ENCODE assay signal across 8 mouse cellular contexts in the genomic region with DNA sequence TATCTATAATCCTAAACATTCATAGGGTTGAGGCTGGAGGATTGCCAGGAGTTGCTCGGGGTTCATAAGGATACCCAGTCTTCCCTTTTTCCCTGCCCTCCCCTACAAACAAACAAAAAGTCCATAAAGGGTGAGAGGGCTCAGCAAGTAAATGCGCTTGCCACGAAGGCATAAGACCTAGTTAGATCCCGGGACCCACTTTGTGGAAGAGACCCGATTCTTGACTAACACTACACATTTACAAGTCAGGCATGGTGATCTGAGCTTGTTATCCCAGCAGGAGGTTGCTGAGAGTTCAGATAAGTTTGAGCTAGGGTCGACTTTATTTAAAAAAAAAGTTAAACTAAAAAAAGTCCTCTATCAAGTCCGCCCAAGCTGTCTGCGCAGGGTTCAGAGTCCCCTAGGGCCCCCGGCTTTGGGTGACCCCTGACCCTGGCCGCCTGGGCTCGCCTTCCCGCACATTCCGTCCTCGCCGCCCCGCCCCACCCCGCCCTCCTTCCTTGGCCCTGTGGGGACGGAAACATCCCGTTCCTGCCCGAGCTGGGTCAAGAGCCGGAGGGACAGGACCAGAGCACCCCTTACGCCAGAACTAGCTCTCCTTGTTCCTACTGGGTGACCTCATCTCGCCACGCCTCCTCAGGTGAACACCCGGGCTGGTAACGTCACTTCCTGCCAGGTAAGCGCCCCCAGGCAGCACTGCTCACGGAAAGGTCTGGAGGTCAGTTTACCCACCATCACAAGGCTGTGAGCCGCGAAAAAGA. TPM values are rescaled to one million over a fixed set of nuclear protein-coding genes. Genes with fewer than 3 reads are reported as not detected.
DNase-seq lines count a peak whose midpoint lies in the region; ATAC-seq and TF ChIP-seq lines count a peak whose summit lies in the region.

No protein-coding gene starts in this region.

- DNase-seq in adrenal gland, adult (ENCODE audit: inconsistent age in 2 of 2, low spot score in 1 of 2), result peak; percentile 85 to 89
- no peak for DNase-seq in adrenal gland, postnatal 4 days (ENCODE audit: low spot score in 2 of 2)
- peak; percentile 81 for DNase-seq in heart, postnatal 0 days (ENCODE audit: low spot score)
- peak; percentile 83 to 89 for DNase-seq in kidney, postnatal 4 days
- peak; percentile 91 for DNase-seq in midbrain, embryonic 11.5 days (ENCODE audit: low spot score, missing footprints)
- no peak for DNase-seq in MN1 (ENCODE audit: low spot score)

- peak overlapping the region; percentile 95 for H3K4me2 ChIP-seq in embryonic facial prominence, embryonic 13.5 days
- H3K4me2 ChIP-seq in heart, postnatal 0 days (ENCODE audit: low read depth, low read length), result peak overlapping the region; percentile 95
- H3K4me2 ChIP-seq in midbrain, embryonic 11.5 days, result peak overlapping the region; percentile 62
- H3K4me2 ChIP-seq in stomach, embryonic 16.5 days (ENCODE audit: low read depth, low read length), result peak overlapping the region; percentile 97

- no peaks in the 10 kb centered on the region for H3K9me3 ChIP-seq in embryonic facial prominence, embryonic 13.5 days
- H3K9me3 ChIP-seq in heart, postnatal 0 days (replicated peaks; ENCODE audit: control insufficient read depth, low read length), result no peaks in the 10 kb centered on the region
- H3K9me3 ChIP-seq in midbrain, embryonic 11.5 days (ENCODE audit: control insufficient read depth, low read length), result no peaks in the 10 kb centered on the region
- no peaks in the 10 kb centered on the region for H3K9me3 ChIP-seq in stomach, embryonic 16.5 days (replicated peaks; ENCODE audit: control insufficient read depth, low read length)

- peak overlapping the region; percentile 98 for H3K27ac ChIP-seq in embryonic facial prominence, embryonic 13.5 days
- peak overlapping the region; percentile 100 for H3K27ac ChIP-seq in heart, postnatal 0 days (ENCODE audit: low read depth)
- H3K27ac ChIP-seq in midbrain, embryonic 11.5 days (ENCODE audit: low read depth, low read length), result peak overlapping the region; percentile 91
- H3K27ac ChIP-seq in stomach, embryonic 16.5 days (ENCODE audit: low read length), result peak overlapping the region; percentile 100

- no peak for ATAC-seq in embryonic facial prominence, embryonic 13.5 days (ENCODE audit: insufficient number of reproducible peaks, insufficient read depth, low FRiP score, low TSS enrichment, low read depth)
- no peak for ATAC-seq in heart, postnatal 0 days (ENCODE audit: insufficient read depth, low read depth)
- no peak for ATAC-seq in midbrain, embryonic 11.5 days (ENCODE audit: low FRiP score)
- peak; percentile 14 for ATAC-seq in stomach, embryonic 16.5 days (ENCODE audit: insufficient read depth, low FRiP score)

- peaks cover 12% of the 10 kb centered on the region for H3K36me3 ChIP-seq in embryonic facial prominence, embryonic 13.5 days
- peaks cover 13% of the 10 kb centered on the region for H3K36me3 ChIP-seq in heart, postnatal 0 days (replicated peaks; ENCODE audit: control insufficient read depth, insufficient read depth, low read length)
- no peaks in the 10 kb centered on the region for H3K36me3 ChIP-seq in midbrain, embryonic 11.5 days (ENCODE audit: control insufficient read depth, insufficient read depth, low read length)
- peaks cover 6% of the 10 kb centered on the region; the same call in 1 of the 2 replicates for H3K36me3 ChIP-seq in stomach, embryonic 16.5 days (ENCODE audit: control insufficient read depth, insufficient read depth, low read length)

- 3% methylated on average over 30 of the region's 30 CpGs for WGBS in embryonic facial prominence, embryonic 13.5 days
- WGBS in heart, postnatal 0 days, result 5% methylated on average over 30 of the region's 30 CpGs
- 3% methylated on average over 30 of the region's 30 CpGs for WGBS in midbrain, embryonic 11.5 days
- 3% methylated on average over 30 of the region's 30 CpGs for WGBS in stomach, embryonic 16.5 days

- peaks cover 55% of the 10 kb centered on the region for H3K4me1 ChIP-seq in embryonic facial prominence, embryonic 13.5 days
- peaks cover 38% of the 10 kb centered on the region for H3K4me1 ChIP-seq in heart, postnatal 0 days (ENCODE audit: control insufficient read depth, insufficient read depth)
- H3K4me1 ChIP-seq in midbrain, embryonic 11.5 days (ENCODE audit: control insufficient read depth, insufficient read depth, low read length), result peaks cover 28% of the 10 kb centered on the region
- peaks cover 35% of the 10 kb centered on the region for H3K4me1 ChIP-seq in stomach, embryonic 16.5 days (ENCODE audit: control insufficient read depth, insufficient read depth, low read length)

- peak; percentile 23; the same call in 1 of the 2 replicates for TF ChIP-seq EP300 in heart, postnatal 0 days (IDR thresholded peaks at IDR 0.05; ENCODE audit: low read depth)

- peak overlapping the region; percentile 45 for H3K4me3 ChIP-seq in embryonic facial prominence, embryonic 13.5 days
- peak overlapping the region; percentile 89 for H3K4me3 ChIP-seq in heart, postnatal 0 days (ENCODE audit: low read depth, low read length)
- H3K4me3 ChIP-seq in midbrain, embryonic 11.5 days (ENCODE audit: low read depth, low read length), result peak overlapping the region; percentile 32
- H3K4me3 ChIP-seq in stomach, embryonic 16.5 days (replicated peaks; ENCODE audit: low read length), result peak overlapping the region; percentile 89

- TF ChIP-seq CTCF in heart, postnatal 0 days (IDR thresholded peaks at IDR 0.05; ENCODE audit: low read depth), result no peak

- no peaks in the 10 kb centered on the region for H3K27me3 ChIP-seq in embryonic facial prominence, embryonic 13.5 days
- H3K27me3 ChIP-seq in heart, postnatal 0 days (ENCODE audit: control insufficient read depth, insufficient read depth, low read length), result no peaks in the 10 kb centered on the region
- peaks cover 8% of the 10 kb centered on the region; the same call in 1 of the 2 replicates for H3K27me3 ChIP-seq in midbrain, embryonic 11.5 days (ENCODE audit: control insufficient read depth, insufficient read depth, low read length)
- no peaks in the 10 kb centered on the region for H3K27me3 ChIP-seq in stomach, embryonic 16.5 days (ENCODE audit: control insufficient read depth, insufficient read depth, low read length)

- peak overlapping the region; percentile 80 for H3K9ac ChIP-seq in embryonic facial prominence, embryonic 13.5 days
- H3K9ac ChIP-seq in heart, postnatal 0 days (replicated peaks; ENCODE audit: low read depth, low read length), result peak overlapping the region; percentile 65
- peak overlapping the region; percentile 67 for H3K9ac ChIP-seq in midbrain, embryonic 11.5 days (ENCODE audit: low read length)
- H3K9ac ChIP-seq in stomach, embryonic 16.5 days (ENCODE audit: low read length), result peak overlapping the region; percentile 79

RNA-seq across cellular contexts. Expression of a gene that starts 3.8 kb away (rescaled TPM):
- 10 to 100 TPM; 39.3 to 47.2 TPM for total RNA-seq in adrenal gland, postnatal 4 days (2021)
- polyA plus RNA-seq in embryonic facial prominence, embryonic 13.5 days (2015; fragmentation: Nextera tagmentation; extraction: Ambion mirVana), result 102 and 109 TPM in 2 replicates
- total RNA-seq in heart, postnatal 0 days (2014; rRNA removed; ENCODE audit: low replicate concordance), result 23.5 and 41.7 TPM in 2 replicates
- 11.8 and 13.7 TPM in 2 replicates for polyA plus RNA-seq in heart, postnatal 0 days (2015; fragmentation: Nextera tagmentation; extraction: Ambion mirVana)
- polyA plus RNA-seq in midbrain, embryonic 11.5 days (2014; fragmentation: Nextera tagmentation; extraction: Ambion mirVana), result 36.1 and 39.4 TPM in 2 replicates
- polyA plus RNA-seq in stomach, embryonic 16.5 days (2015; fragmentation: Nextera tagmentation; extraction: Ambion mirVana), result 49.9 and 50.7 TPM in 2 replicates

RNA-seq across cellular contexts. Expression of a gene that starts 3.9 kb away (rescaled TPM):
- total RNA-seq in adrenal gland, postnatal 4 days (2021), result 10 to 100 TPM; 12.0 to 13.3 TPM
- polyA plus RNA-seq in embryonic facial prominence, embryonic 13.5 days (2015; fragmentation: Nextera tagmentation; extraction: Ambion mirVana), result 9.7 and 11.0 TPM in 2 replicates
- total RNA-seq in heart, postnatal 0 days (2014; rRNA removed; ENCODE audit: low replicate concordance), result 10.8 and 19.2 TPM in 2 replicates
- polyA plus RNA-seq in heart, postnatal 0 days (2015; fragmentation: Nextera tagmentation; extraction: Ambion mirVana), result 12.5 and 13.6 TPM in 2 replicates
- polyA plus RNA-seq in midbrain, embryonic 11.5 days (2014; fragmentation: Nextera tagmentation; extraction: Ambion mirVana), result 3.3 and 3.5 TPM in 2 replicates
- 26.1 and 35.1 TPM in 2 replicates for polyA plus RNA-seq in stomach, embryonic 16.5 days (2015; fragmentation: Nextera tagmentation; extraction: Ambion mirVana)

RNA-seq across cellular contexts. Expression of a gene that starts 16.3 kb away (rescaled TPM):
- total RNA-seq in adrenal gland, postnatal 4 days (2021), result 10 to 100 TPM; 24.2 to 26.1 TPM
- 40.5 and 53.5 TPM in 2 replicates for polyA plus RNA-seq in embryonic facial prominence, embryonic 13.5 days (2015; fragmentation: Nextera tagmentation; extraction: Ambion mirVana)
- 42.1 and 51.4 TPM in 2 replicates for total RNA-seq in heart, postnatal 0 days (2014; rRNA removed; ENCODE audit: low replicate concordance)
- polyA plus RNA-seq in heart, postnatal 0 days (2015; fragmentation: Nextera tagmentation; extraction: Ambion mirVana), result 44.1 and 45.8 TPM in 2 replicates
- 44.4 and 50.5 TPM in 2 replicates for polyA plus RNA-seq in midbrain, embryonic 11.5 days (2014; fragmentation: Nextera tagmentation; extraction: Ambion mirVana)
- polyA plus RNA-seq in stomach, embryonic 16.5 days (2015; fragmentation: Nextera tagmentation; extraction: Ambion mirVana), result 38.7 and 41.2 TPM in 2 replicates

RNA-seq across cellular contexts. Expression of a gene that starts 16.6 kb away (rescaled TPM):
- 10 to 100 TPM; 71.8 to 93.4 TPM for total RNA-seq in adrenal gland, postnatal 4 days (2021)
- polyA plus RNA-seq in embryonic facial prominence, embryonic 13.5 days (2015; fragmentation: Nextera tagmentation; extraction: Ambion mirVana), result 80.5 and 89.6 TPM in 2 replicates
- total RNA-seq in heart, postnatal 0 days (2014; rRNA removed; ENCODE audit: low replicate concordance), result 29.8 and 66.1 TPM in 2 replicates
- polyA plus RNA-seq in heart, postnatal 0 days (2015; fragmentation: Nextera tagmentation; extraction: Ambion mirVana), result 54.2 and 56.5 TPM in 2 replicates
- 72.8 and 83.8 TPM in 2 replicates for polyA plus RNA-seq in midbrain, embryonic 11.5 days (2014; fragmentation: Nextera tagmentation; extraction: Ambion mirVana)
- 84.3 and 88.5 TPM in 2 replicates for polyA plus RNA-seq in stomach, embryonic 16.5 days (2015; fragmentation: Nextera tagmentation; extraction: Ambion mirVana)

RNA-seq across cellular contexts. Expression of a gene that starts 25.7 kb away (rescaled TPM):
- 1,000 to 10,000 TPM; 1,647 to 1,689 TPM for total RNA-seq in adrenal gland, postnatal 4 days (2021)
- 1,032 and 1,091 TPM in 2 replicates for polyA plus RNA-seq in embryonic facial prominence, embryonic 13.5 days (2015; fragmentation: Nextera tagmentation; extraction: Ambion mirVana)
- 145 and 161 TPM in 2 replicates for total RNA-seq in heart, postnatal 0 days (2014; rRNA removed; ENCODE audit: low replicate concordance)
- 481 and 513 TPM in 2 replicates for polyA plus RNA-seq in heart, postnatal 0 days (2015; fragmentation: Nextera tagmentation; extraction: Ambion mirVana)
- polyA plus RNA-seq in midbrain, embryonic 11.5 days (2014; fragmentation: Nextera tagmentation; extraction: Ambion mirVana), result 740 and 824 TPM in 2 replicates
- polyA plus RNA-seq in stomach, embryonic 16.5 days (2015; fragmentation: Nextera tagmentation; extraction: Ambion mirVana), result 800 and 962 TPM in 2 replicates

Comparison
In these comparisons a context has a peak if more than half of its experiments do, and no peak if none do; other contexts are left out.
1. DNase-seq: peak in adrenal gland, adult (2 of 2), heart, postnatal 0 days (single experiment), kidney, postnatal 4 days (2 of 2) and midbrain, embryonic 11.5 days (single experiment); none in adrenal gland, postnatal 4 days (0 of 2) and MN1 (single experiment).
2. H3K4me3 ChIP-seq: peak in every context shown above with its lines; median percentile 89 in heart, postnatal 0 days; 89 in stomach, embryonic 16.5 days; 45 in embryonic facial prominence, embryonic 13.5 days; 32 in midbrain, embryonic 11.5 days.
3. Peak in every context shown above with its lines, with median percentiles within 50 percentile points of each other: H3K27ac ChIP-seq, H3K4me2 ChIP-seq and H3K9ac ChIP-seq.